Comparison of ENCODE assay signal across 8 mouse cellular contexts in genomic region chr9:48618589-48618988, GRCm38 (mm10). TPM values are rescaled to one million over a fixed set of nuclear protein-coding genes. Genes with fewer than 3 reads are reported as not detected.
DNase-seq lines count a peak whose midpoint lies in the region; ATAC-seq and TF ChIP-seq lines count a peak whose summit lies in the region.

No protein-coding gene starts in this region.

- no peak overlapping the region for H3K9ac ChIP-seq in forebrain, embryonic 14.5 days (ENCODE audit: low read length)

- no peaks in the 10 kb centered on the region for H3K9me3 ChIP-seq in forebrain, embryonic 14.5 days (replicated peaks; ENCODE audit: control insufficient read depth, low read length)

- H3K27ac ChIP-seq in forebrain, embryonic 14.5 days (ENCODE audit: low read depth, low read length) = no peak overlapping the region

- no peak overlapping the region for H3K4me3 ChIP-seq in forebrain, embryonic 14.5 days (ENCODE audit: low read depth, low read length)
- no peak overlapping the region for H3K4me3 ChIP-seq in lung, adult 2 months (replicated peaks; ENCODE audit: extremely low read depth, low read depth, low read length)

- intact Hi-C loops in heart, postnatal 14 days (cut with DNase I) = loop anchor here (2.0 to 5.0 kb wide), 3 partner anchors 32 to 352 kb away; no protein-coding TSS in a partner anchor

- no peaks in the 10 kb centered on the region for H3K36me3 ChIP-seq in forebrain, embryonic 14.5 days (ENCODE audit: control insufficient read depth, insufficient read depth, low read length)

- H3K27me3 ChIP-seq in forebrain, embryonic 14.5 days (replicated peaks; ENCODE audit: control insufficient read depth, insufficient read depth, low read length) = no peaks in the 10 kb centered on the region

- peak; percentile 62 for TF ChIP-seq CTCF in lung, adult 2 months (IDR thresholded peaks at IDR 0.05; ENCODE audit: insufficient read depth, low read length)

- DNase-seq in MEL-GATA-1-ER (ENCODE audit: extremely low read depth, low read depth) = peak; percentile 22
- DNase-seq in cerebellum, adult 11-12 months = peak; percentile 25
- peak; percentile 92 for DNase-seq in forebrain, embryonic 14.5 days (ENCODE audit: low spot score)
- DNase-seq in heart, postnatal 14 days = peak; percentile 79 to 86
- DNase-seq in large intestine, adult 2 months (ENCODE audit: low read depth, low spot score) = peak; percentile 40
- peak; percentile 57 for DNase-seq in lung, adult 2 months
- DNase-seq in ovary, adult 18-20 months (ENCODE audit: low spot score) = peak; percentile 24
- DNase-seq in thymus, postnatal 14 days = peak; percentile 52

- 0 out of 2 replicates have a peak overlapping the region, but pooled peaks have one; percentile 18 for H3K4me2 ChIP-seq in forebrain, embryonic 14.5 days (ENCODE audit: low read length)

- WGBS in forebrain, embryonic 14.5 days = 22% methylated on average over 6 of the region's 6 CpGs
- WGBS in large intestine, adult 2 months = 17% methylated on average over 6 of the region's 6 CpGs
- WGBS in lung, adult 2 months = 20% methylated on average over 6 of the region's 6 CpGs

- no peaks in the 10 kb centered on the region for H3K4me1 ChIP-seq in forebrain, embryonic 14.5 days (ENCODE audit: control insufficient read depth, insufficient read depth, low read length)
- no peaks in the 10 kb centered on the region for H3K4me1 ChIP-seq in lung, adult 2 months (ENCODE audit: control insufficient read depth, insufficient read depth, low read length)

- TF ChIP-seq POLR2A in lung, adult 2 months (IDR thresholded peaks at IDR 0.05; ENCODE audit: borderline replicate concordance, extremely low read depth, low read depth, low read length) = no peak

- peak; percentile 66; the same call in 1 of the 2 replicates for ATAC-seq in forebrain, embryonic 14.5 days

RNA-seq across cellular contexts. Expression of gene Nnmt, which starts 13.6 kb away (rescaled TPM):
- polyA plus RNA-seq in forebrain, embryonic 14.5 days (2014; fragmentation: Nextera tagmentation; extraction: Ambion mirVana) = 0.72 and 1.1 TPM in 2 replicates
- 10 to 100 TPM in 1 of 2 experiments, 1 to 10 TPM in 1; 9.0 to 10.9 TPM for total RNA-seq in heart, postnatal 14 days (2021)
- 1.9 and 2.5 TPM in 2 replicates for polyA plus RNA-seq in large intestine, adult 2 months (2012; rRNA removed)
- polyA plus RNA-seq in lung, adult 2 months (2012; rRNA removed) = 5.1 and 5.5 TPM in 2 replicates

Comparison
In these comparisons a context has a peak if more than half of its experiments do, and no peak if none do; other contexts are left out.
1. DNase-seq: peak in every context shown above with its lines; median percentile 92 in forebrain, embryonic 14.5 days; 82 in heart, postnatal 14 days; 57 in lung, adult 2 months; 52 in thymus, postnatal 14 days; 40 in large intestine, adult 2 months; 25 in cerebellum, adult 11-12 months; 24 in ovary, adult 18-20 months; 22 in MEL-GATA-1-ER.